Mouse (Mus musculus): ENCODE data around the gene Syde1.
A peak's percentile ranks its signal among the peaks of the same experiment; 100 is the strongest.

Syde1 gene

DNA sequence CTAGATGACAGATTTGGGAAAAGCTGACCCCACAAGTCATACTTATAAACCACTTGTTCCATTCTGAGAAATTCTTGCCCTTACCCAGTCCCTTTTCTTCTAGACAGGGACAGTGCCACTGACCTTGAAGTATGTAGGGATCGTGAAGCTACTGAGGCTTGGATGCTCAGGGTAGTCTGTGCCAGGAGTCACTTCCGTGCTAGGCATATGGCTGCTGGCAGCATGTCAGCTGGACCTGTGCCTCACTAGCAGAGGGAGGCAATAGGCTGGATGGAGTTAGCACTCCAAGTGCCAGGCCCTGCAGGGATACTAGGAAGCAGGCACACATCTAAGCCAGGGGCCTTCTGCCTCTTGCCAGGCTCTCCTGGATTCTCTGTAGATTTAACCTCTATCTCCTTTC, 16.1 kb downstream of the Syde1 start:
- DNase-seq (ENCODE audit: low spot score in 2 of 2), result peak in 1 of 2 experiments; percentile 31

DNA sequence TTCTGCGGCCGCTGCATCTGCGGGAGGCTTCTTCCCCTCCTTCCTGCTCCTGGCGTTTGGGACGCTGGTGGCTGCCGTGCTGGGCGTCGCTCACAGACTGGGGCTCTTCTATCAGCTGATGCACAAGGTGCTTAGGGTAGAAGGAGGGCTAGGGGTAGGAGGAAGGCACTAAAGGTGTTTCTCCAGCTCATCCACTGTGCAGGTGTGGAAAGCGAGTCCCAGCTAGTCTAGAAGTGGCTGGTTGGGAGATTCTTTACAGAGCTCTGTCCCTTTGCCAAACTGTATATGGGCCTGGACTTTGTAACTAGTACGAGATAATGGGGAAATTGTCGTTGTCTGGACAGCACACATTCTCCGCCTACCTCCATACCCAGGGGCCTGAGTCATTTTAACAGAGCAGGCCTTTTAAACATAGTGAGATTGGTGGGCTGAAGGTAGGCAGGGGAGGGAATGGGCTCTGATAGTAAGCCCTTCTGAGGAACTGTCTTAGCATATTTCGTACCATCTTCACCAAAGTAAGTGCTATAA, 16.6 kb downstream of the Syde1 start:
- DNase-seq (ENCODE audit: low spot score in 2 of 2), result no peak

DNA sequence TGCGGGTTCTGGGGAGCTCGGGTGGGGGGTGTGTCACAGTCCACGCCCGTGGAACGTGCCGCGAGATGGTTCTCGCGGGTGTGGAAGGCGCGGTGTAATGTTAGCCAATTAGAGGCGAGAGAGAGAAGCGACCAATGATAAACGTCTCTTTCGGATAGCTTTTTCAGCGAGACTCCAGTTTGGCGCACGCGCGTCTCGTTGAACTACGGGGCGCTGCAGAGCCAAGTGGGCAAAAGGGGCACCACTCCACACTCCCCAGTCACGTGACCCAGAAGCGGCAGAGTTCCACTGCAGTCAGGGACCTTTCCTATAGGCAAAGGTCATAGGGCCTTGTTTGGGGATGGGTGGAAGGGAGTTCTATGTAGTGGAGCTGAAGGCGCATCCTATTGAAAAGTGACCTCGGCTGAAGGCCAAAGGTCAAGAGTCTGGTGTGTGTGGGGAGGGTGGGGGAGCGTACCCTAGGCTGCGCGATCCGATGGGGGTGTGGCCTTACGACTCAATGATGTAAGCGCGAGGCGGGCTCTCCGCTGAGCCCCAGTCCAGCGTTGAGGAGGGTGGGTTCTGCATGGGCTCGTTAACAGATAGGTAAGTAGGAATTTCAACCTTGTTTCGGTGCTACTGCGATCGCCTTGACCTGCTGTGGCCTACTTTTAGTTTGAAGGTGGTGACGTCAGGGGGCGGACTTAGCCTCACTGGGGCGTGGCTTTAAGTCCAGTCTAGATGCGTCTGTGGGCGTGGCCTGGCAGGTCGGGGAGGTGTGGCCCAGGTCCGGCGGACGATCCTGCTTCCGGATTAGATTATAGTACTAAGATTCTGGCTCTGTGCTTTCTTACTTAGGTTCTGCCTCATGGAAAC, 17.3 kb downstream of the Syde1 start, which contains the start of gene Ilvbl:
Gene Ilvbl (plus strand): TSS at position 97 of the 855 bp plus-strand sequence.
- peak; percentile 93 to 94 for DNase-seq (ENCODE audit: low spot score in 2 of 2)

DNA sequence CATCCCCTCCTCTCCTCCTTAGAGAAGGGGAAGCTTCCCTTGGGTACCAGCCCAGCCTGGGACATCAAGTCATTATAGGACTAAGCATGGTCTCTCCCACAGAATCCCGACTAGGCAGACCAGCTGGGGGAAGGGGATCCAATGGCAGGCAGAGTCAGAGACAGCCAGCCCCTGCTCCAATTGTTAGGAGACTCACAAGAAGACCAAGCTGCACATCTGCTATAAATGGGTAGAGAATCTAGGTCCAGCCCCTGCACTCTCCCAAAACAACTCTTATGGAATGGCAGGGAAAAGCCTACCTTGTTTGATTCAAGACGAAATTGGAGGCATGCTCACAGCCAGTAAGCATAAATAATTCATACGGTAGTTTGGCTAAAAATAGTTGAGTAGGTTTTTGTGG, 18.5 kb downstream of the Syde1 start:
- DNase-seq (ENCODE audit: low spot score in 2 of 2), result no peak

DNA sequence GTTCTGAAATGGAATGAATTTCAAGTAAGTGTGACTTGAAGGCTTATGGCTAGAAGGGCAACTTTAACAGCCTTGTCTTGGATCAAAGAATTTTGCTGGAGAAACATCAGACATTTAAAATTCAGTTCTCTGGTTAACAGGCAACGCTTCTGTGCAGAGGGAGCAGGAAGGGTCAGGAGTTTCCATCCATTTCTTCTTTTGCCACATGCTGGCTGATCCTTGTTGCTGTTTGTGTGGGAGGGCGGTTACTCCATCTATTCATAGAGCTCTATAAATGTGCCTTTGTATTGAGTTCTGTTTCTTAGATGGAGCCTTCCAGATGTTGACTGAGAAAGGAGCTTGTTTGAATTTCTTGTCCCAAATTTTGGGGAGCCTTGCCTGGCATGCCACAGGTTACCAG, 20.9 kb downstream of the Syde1 start:
- no peak for DNase-seq (ENCODE audit: low spot score in 2 of 2)

DNA sequence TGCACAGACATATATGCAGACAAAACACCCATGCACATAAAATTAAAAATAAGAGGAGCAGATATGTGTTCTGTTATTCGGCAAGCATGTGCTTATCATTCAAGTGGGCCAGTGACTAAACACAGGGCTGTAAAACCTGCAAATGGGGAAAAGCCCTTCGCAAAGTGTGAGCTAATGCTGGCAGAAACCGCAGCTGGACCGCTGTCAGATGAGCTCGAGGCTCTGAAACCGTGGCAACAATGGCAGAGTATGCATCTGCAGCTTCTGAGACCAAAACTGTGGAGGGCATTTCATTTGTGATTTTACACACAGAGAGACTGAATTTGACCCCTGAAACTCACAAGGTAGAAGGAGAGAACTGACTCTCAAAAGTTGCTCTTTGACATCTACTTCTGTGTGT, 21.3 kb downstream of the Syde1 start:
- no peak for DNase-seq (ENCODE audit: low spot score in 2 of 2)

DNA sequence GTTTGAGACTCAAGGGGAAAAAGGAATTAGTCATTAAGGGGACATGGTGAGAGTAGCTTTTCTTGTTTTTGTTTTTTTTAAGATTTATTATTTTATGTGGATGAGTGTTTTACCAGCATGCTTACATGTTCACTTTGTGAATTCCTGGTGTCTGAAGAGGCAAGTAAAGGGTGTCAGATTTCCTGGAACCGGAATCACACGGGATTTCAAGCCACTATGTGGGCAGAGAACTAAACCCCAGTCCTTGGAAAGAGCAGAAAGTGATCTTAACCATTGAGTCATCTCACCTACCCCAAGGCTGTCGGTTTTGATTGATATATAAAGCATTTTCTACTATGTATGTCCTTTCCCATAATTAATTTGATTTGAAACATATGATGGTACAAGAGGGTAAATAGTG, 22.1 kb downstream of the Syde1 start:
- DNase-seq (ENCODE audit: low spot score in 2 of 2), result no peak

DNA sequence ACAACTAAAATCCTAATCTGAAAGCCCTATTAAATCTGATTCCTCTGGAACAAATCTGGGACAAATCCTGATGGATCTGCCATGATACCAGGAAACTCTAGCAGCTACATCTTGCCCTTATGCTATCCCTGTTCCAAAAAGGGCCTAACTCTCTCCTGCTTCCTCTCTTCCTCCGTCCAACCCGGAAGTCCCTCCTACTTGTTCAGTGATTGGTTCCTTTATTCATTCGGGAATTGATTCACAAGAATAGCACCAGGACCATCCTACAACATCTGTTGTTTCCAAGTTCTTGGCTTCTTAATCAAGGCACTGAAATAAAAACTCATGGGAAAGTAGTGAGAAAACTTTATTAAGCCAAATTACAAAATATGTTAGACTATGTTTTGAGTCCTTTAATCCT, 22.6 kb downstream of the Syde1 start:
- no peak for DNase-seq (ENCODE audit: low spot score in 2 of 2)

DNA sequence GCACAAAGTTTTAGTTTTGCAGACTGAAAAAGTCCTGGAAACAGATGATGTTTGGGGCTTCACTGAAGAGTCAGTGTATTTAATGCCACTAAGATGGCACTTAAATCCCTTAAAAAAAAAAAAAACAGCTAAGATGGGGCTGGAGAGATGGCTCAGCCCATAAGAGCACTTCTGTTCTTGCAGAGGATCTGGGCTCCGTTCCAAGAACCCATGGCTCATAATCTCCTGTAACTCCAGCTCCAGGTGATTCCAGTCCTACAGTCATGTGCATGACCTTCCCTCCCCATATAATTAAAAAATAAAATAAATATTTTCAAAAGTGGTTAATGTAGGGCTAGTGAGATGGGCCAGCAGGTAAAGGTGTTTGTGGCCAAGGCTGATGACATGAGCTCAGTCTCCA, 26.7 kb downstream of the Syde1 start:
- no peak for DNase-seq (ENCODE audit: low spot score in 2 of 2)

DNA sequence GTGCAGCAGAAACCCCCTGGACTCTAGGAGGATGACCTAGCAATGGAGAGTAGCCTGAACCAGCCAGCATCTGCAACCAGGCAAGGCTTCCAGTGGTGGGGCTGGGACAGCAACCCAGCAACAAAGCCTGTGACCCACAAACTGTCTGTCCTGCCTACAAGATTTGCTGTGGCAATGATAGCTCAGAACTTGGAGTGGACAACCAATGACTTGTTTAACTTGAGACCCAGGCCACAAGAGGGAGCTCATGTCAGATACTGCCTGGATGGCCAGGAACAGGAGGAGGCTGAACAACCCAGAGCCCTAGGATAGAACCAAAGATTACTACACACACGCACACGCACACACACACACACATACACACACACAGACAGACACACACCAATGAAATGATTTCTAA, 50.8 kb downstream of the Syde1 start:
- DNase-seq (ENCODE audit: low spot score in 2 of 2), result no peak
